Mouse (Mus musculus) MEL (cell line): ENCODE data around the gene Gskip. TPM values are rescaled to one million over a fixed set of nuclear protein-coding genes. Genes with fewer than 3 reads are reported as not detected.
A peak's percentile ranks its signal among the peaks of the same experiment; 100 is the strongest.

Experiments used
- DNase-seq: peaks from one replicate; pipeline ENCODE4 v3.0.0; 2011; ENCODE audit warnings: low read depth, low spot score
- H3K27ac ChIP-seq: 2 replicates; pipeline ENCODE4 v1.5.1; 2012; ENCODE audit warnings: low read depth, mild to moderate bottlenecking, control low read depth, low read length, moderate library complexity; ENCODE audit not compliant: control insufficient read depth
- H3K27me3 ChIP-seq, 2 experiments: fragments of 150-350 bp in 1 of 2; sonication (generic) in 1 of 2; 2 replicates each; pipeline ENCODE4 v1.6.1; 2012; ENCODE audit warnings: low read length in 2 of 2, mild to moderate bottlenecking in 2 of 2, improper control_type of control experiment in 1 of 2, moderate library complexity in 1 of 2; ENCODE audit not compliant: insufficient read depth in 2 of 2, control insufficient read depth in 1 of 2
- H3K36me3 ChIP-seq, 2 experiments: 2 replicates each; pipeline ENCODE4 v1.6.1; 2012 to 2014; ENCODE audit warnings: low read length in 2 of 2, improper control_type of control experiment in 1 of 2, inconsistent platforms in 1 of 2, mild to moderate bottlenecking in 1 of 2; ENCODE audit not compliant: insufficient read depth in 2 of 2, control insufficient read depth in 1 of 2
- H3K4me1 ChIP-seq, 2 experiments: fragments of 150-350 bp in 1 of 2; sonication (generic) in 1 of 2; 2 replicates each; pipeline ENCODE4 v1.6.1; 2012; ENCODE audit warnings: low read length in 2 of 2, improper control_type of control experiment in 1 of 2, mild to moderate bottlenecking in 1 of 2; ENCODE audit not compliant: insufficient read depth in 2 of 2, control insufficient read depth in 1 of 2
- H3K4me3 ChIP-seq, 2 experiments: fragments of 150-350 bp in 1 of 2; sonication (generic) in 1 of 2; 2 replicates each; pipeline ENCODE4 v1.5.1; 2012; ENCODE audit warnings: low read depth in 2 of 2, low read length in 2 of 2, mild to moderate bottlenecking in 2 of 2, moderate library complexity in 2 of 2, control low read depth in 1 of 2, improper control_type of control experiment in 1 of 2; ENCODE audit not compliant: control insufficient read depth in 1 of 2, insufficient read depth in 1 of 2
- H3K79me2 ChIP-seq: 2 replicates; pipeline ENCODE4 v1.6.1; 2012; ENCODE audit warnings: mild to moderate bottlenecking, low read length, moderate library complexity; ENCODE audit not compliant: control insufficient read depth, poor library complexity, insufficient read depth
- H3K9ac ChIP-seq: 2 replicates; pipeline ENCODE4 v1.6.1; 2012; ENCODE audit warnings: low read depth, mild to moderate bottlenecking, control low read depth, low read length, moderate library complexity; ENCODE audit not compliant: control insufficient read depth, poor library complexity, severe bottlenecking
- H3K9me3 ChIP-seq: fragments of 150-350 bp; sonication (generic); replicated peaks from 2 replicates; pipeline ENCODE4 v1.6.1; 2012; ENCODE audit warnings: mild to moderate bottlenecking, low read length, improper control_type of control experiment, moderate library complexity; ENCODE audit not compliant: insufficient read depth
- BHLHE40 ChIP-seq: IDR thresholded peaks from 2 replicates; pipeline ENCODE4 v1.6.1; 2012; ENCODE audit warnings: low read depth, mild to moderate bottlenecking, inconsistent platforms, low read length, improper control_type of control experiment, borderline replicate concordance
- CHD1 ChIP-seq: IDR thresholded peaks from 2 replicates; pipeline ENCODE4 v1.6.1; 2012; ENCODE audit warnings: low read depth, mild to moderate bottlenecking, inconsistent platforms, low read length, improper control_type of control experiment
- CTCF ChIP-seq, 3 experiments: IDR thresholded peaks in 2 of 3; conservative IDR thresholded peaks in 1 of 3; 2 replicates each; pipeline ENCODE4 v1.5.1; 2011 to 2012; ENCODE audit warnings: low read length in 3 of 3, low read depth in 2 of 3, mild to moderate bottlenecking in 2 of 3, improper control_type of control experiment in 1 of 3, inconsistent platforms in 1 of 3, mixed read lengths in 1 of 3, moderate library complexity in 1 of 3; ENCODE audit not compliant: control insufficient read depth in 1 of 3, insufficient read depth in 1 of 3, poor library complexity in 1 of 3, severe bottlenecking in 1 of 3
- ELF1 ChIP-seq: IDR thresholded peaks from 2 replicates; pipeline ENCODE4 v1.6.1; 2014; ENCODE audit warnings: low read depth, mild to moderate bottlenecking, inconsistent platforms, low read length, improper control_type of control experiment, moderate library complexity
- EP300 ChIP-seq, 2 experiments: IDR thresholded peaks; 2 replicates each; pipeline ENCODE4 v1.6.1; 2011; ENCODE audit warnings: improper control_type of control experiment in 2 of 2, low read length in 2 of 2, low read depth in 1 of 2, mild to moderate bottlenecking in 1 of 2
- ETS1 ChIP-seq: IDR thresholded peaks from 2 replicates; pipeline ENCODE4 v1.6.1; 2012; ENCODE audit warnings: low read depth, mild to moderate bottlenecking, inconsistent platforms, low read length, improper control_type of control experiment, moderate library complexity
- HCFC1 ChIP-seq: IDR thresholded peaks from 2 replicates; pipeline ENCODE4 v1.6.1; 2012; ENCODE audit warnings: low read depth, mild to moderate bottlenecking, inconsistent platforms, low read length, improper control_type of control experiment, moderate library complexity
- KAT2A ChIP-seq: conservative IDR thresholded peaks from 2 replicates; pipeline ENCODE4 v1.6.1; 2012; ENCODE audit warnings: low read depth, low read length, improper control_type of control experiment, inconsistent platforms
- MAFK ChIP-seq: IDR thresholded peaks from 2 replicates; pipeline ENCODE4 v1.6.1; 2011; ENCODE audit warnings: low read depth, mild to moderate bottlenecking, low read length, improper control_type of control experiment, borderline replicate concordance
- MAX ChIP-seq: IDR thresholded peaks from 2 replicates; pipeline ENCODE4 v1.6.1; 2011; ENCODE audit warnings: low read length, improper control_type of control experiment
- MAZ ChIP-seq: IDR thresholded peaks from 2 replicates; pipeline ENCODE4 v1.6.1; 2012; ENCODE audit warnings: low read depth, mild to moderate bottlenecking, inconsistent platforms, low read length, improper control_type of control experiment
- MEF2A ChIP-seq: IDR thresholded peaks from 2 replicates; pipeline ENCODE4 v1.6.1; 2014; ENCODE audit warnings: low read depth, mild to moderate bottlenecking, inconsistent platforms, low read length, improper control_type of control experiment; ENCODE audit not compliant: poor library complexity, insufficient replicate concordance, severe bottlenecking; ENCODE audit errors: extremely low read depth
- MXI1 ChIP-seq: IDR thresholded peaks from 2 replicates; pipeline ENCODE4 v1.6.1; 2011; ENCODE audit warnings: mild to moderate bottlenecking, low read depth, low read length, improper control_type of control experiment
- NELFE ChIP-seq: IDR thresholded peaks from 2 replicates; pipeline ENCODE4 v1.6.1; 2011; ENCODE audit warnings: low read depth, low read length, improper control_type of control experiment
- POLR2A ChIP-seq, 2 experiments: IDR thresholded peaks; 2 replicates each; pipeline ENCODE4 v1.6.1; 2011 to 2012; ENCODE audit warnings: low read length in 2 of 2, mild to moderate bottlenecking in 2 of 2, control low read depth in 1 of 2, improper control_type of control experiment in 1 of 2, low read depth in 1 of 2, moderate library complexity in 1 of 2; ENCODE audit not compliant: control insufficient read depth in 1 of 2, insufficient read depth in 1 of 2, poor library complexity in 1 of 2
- POLR2AphosphoS2 ChIP-seq: IDR thresholded peaks from 2 replicates; pipeline ENCODE4 v1.6.1; 2011; ENCODE audit warnings: low read length, improper control_type of control experiment
- POLR2AphosphoS5 ChIP-seq: IDR thresholded peaks from 2 replicates; pipeline ENCODE4 v1.6.1; 2012; ENCODE audit warnings: low read depth, borderline replicate concordance, mild to moderate bottlenecking, inconsistent platforms, low read length, moderate library complexity, mixed read lengths
- RAD21 ChIP-seq: IDR thresholded peaks from 2 replicates; pipeline ENCODE4 v1.6.1; 2011; ENCODE audit warnings: mild to moderate bottlenecking, low read depth, low read length, improper control_type of control experiment
- SIN3A ChIP-seq: IDR thresholded peaks from 2 replicates; pipeline ENCODE4 v1.6.1; 2012; ENCODE audit warnings: low read length, improper control_type of control experiment, inconsistent platforms
- SMC3 ChIP-seq: IDR thresholded peaks from 2 replicates; pipeline ENCODE4 v1.6.1; 2011; ENCODE audit warnings: low read depth, low read length, improper control_type of control experiment
- TBP ChIP-seq: IDR thresholded peaks from 2 replicates; pipeline ENCODE4 v1.8.0; 2011; ENCODE audit warnings: low read depth, low read length, improper control_type of control experiment
- UBTF ChIP-seq: IDR thresholded peaks from 2 replicates; pipeline ENCODE4 v1.6.1; 2012; ENCODE audit warnings: low read depth, mild to moderate bottlenecking, inconsistent platforms, low read length, improper control_type of control experiment, moderate library complexity, borderline replicate concordance; ENCODE audit not compliant: insufficient read depth
- USF1 ChIP-seq: IDR thresholded peaks from 2 replicates; pipeline ENCODE4 v1.6.1; 2014; ENCODE audit warnings: low read depth, mild to moderate bottlenecking, inconsistent platforms, low read length, improper control_type of control experiment, moderate library complexity
- USF2 ChIP-seq, 2 experiments: IDR thresholded peaks; 2 replicates each; pipeline ENCODE4 v1.6.1; 2011 to 2012; ENCODE audit warnings: improper control_type of control experiment in 2 of 2, low read length in 2 of 2, borderline replicate concordance in 1 of 2, inconsistent platforms in 1 of 2, low read depth in 1 of 2, mild to moderate bottlenecking in 1 of 2; ENCODE audit not compliant: insufficient read depth in 1 of 2
- ZC3H11A ChIP-seq: IDR thresholded peaks from 2 replicates; pipeline ENCODE4 v1.6.1; 2012; ENCODE audit warnings: low read depth, mild to moderate bottlenecking, inconsistent platforms, low read length, improper control_type of control experiment
- ZNF384 ChIP-seq: IDR thresholded peaks from 2 replicates; pipeline ENCODE4 v1.6.1; 2012; ENCODE audit warnings: low read depth, mild to moderate bottlenecking, inconsistent platforms, low read length, improper control_type of control experiment
- polyA plus RNA-seq, 2 experiments: library from polyadenylated mRNA; stranded (reverse) in 1 of 2; unstranded in 1 of 2; fragments of >175 nt in 1 of 2; fragments of >200 nt in 1 of 2; gene quantifications; 2 replicates each; pipeline versions ENCODE4 v1.2.1 to v1.2.4; 2012; ENCODE audit warnings: low replicate concordance in 2 of 2, low read depth in 1 of 2; ENCODE audit not compliant: insufficient read length in 2 of 2, insufficient read depth in 1 of 2, missing spikeins in 1 of 2
- total RNA-seq: library from RNA; depleted of rRNA; stranded (reverse); fragments of 300-350 nt; gene quantifications from 2 replicates; pipeline ENCODE4 v1.2.3, GENCODE M21; 2012; rRNA removed

Gskip gene
- total RNA-seq (12.0 and 12.6 TPM in 2 replicates), polyA plus RNA-seq (10 to 100 TPM in 1 of 2 experiments, not detected in 1; 13.9 TPM)

DNA sequence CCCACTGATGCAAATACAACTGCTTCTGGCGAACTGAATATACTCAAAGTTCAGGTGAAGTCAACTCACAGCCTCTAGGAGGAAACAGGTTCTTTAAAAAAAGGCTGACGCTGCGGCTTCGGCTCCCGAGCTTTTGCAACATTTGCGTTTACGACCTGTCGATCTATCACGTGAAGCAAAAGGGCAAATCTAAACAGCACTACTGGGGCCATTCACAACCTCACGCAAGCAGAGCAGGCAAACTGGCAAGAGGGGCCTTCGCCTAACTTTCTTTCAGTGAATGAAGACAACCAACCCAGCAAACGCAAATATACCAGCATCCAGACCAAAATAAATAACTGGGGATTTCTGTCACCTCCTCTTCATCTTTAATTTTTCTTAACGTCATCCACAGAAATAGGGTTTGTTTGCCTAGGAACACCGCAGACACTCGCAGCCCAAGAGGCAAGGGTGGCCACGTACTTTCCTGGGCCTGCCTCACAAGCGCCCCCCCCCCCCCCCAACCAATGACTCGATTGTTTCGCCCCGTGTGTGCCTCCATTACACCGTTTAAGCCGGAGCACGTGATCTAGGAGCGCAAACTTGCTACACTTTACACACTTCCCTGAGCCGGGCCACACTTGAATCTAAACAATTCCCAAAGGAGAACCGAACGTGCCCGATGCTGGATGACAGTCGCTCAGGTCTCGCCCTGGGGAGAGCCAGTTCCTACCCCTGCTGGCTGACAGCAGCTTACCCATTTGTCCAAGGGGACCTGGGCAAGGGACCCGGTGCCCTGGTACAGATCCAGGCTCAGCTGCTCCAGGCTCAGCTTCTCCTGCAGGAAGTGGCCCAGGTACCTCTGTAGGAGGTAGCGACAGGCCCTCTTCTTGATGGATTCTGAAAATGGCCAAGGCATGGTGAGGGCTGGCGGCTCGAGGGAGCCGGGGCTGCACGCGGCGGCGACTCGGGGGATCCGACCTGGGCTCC, at the start of gene Gskip:
TSS of gene Gskip (plus strand) at position 897 of the 969 bp plus-strand sequence.
- Histone ChIP-seq H3K9ac (peak within 1 kb of the TSS; percentile 99), H3K36me3 (peaks cover 12 to 31% of the 10 kb centered on the region in 2 experiments), H3K4me1 (peaks cover 1 to 22% of the 10 kb centered on the region in 2 experiments), H3K4me3 (peak within 1 kb of the TSS; percentile 95 to 100), H3K27me3 (no peaks in the 10 kb centered on the region), H3K9me3 (no peaks in the 10 kb centered on the region), H3K27ac (peak within 1 kb of the TSS; percentile 75), H3K79me2 (peaks cover 56% of the 10 kb centered on the region)
- peak; percentile 89 for DNase-seq
- TF ChIP-seq MEF2A (no peak), USF1 (peak; percentile 93), NELFE (peak; percentile 35; the same call in 1 of the 2 replicates), MAFK (no peak), KAT2A (peak; percentile 51; the same call in 1 of the 2 replicates), POLR2AphosphoS2 (no peak), ELF1 (no peak), MAZ (no peak), CTCF (IDR thresholded peaks at IDR 0.05 in 2 of 3, conservative IDR thresholded peaks at IDR 0.05 in 1 of 3; ENCODE audit: control insufficient read depth in 1 of 3, insufficient read depth in 1 of 3, low read depth in 2 of 3, low read length in 3 of 3, poor library complexity in 1 of 3, severe bottlenecking in 1 of 3) (0 out of 6 replicates have a peak, but pooled peaks of 1 of the 3 experiments have one; percentile 4), ETS1 (0 out of 2 replicates have a peak, but pooled peaks have one; percentile 45), USF2 (IDR thresholded peaks at IDR 0.05; ENCODE audit: borderline replicate concordance in 1 of 2, insufficient read depth in 1 of 2, low read depth in 1 of 2, low read length in 2 of 2) (peak; percentile 30 to 67; a peak in 3 of 4 replicates), CHD1 (0 out of 2 replicates have a peak, but pooled peaks have one; percentile 19), MAX (peak; percentile 80), POLR2A (IDR thresholded peaks at IDR 0.05; ENCODE audit: control insufficient read depth in 1 of 2, insufficient read depth in 1 of 2, low read depth in 1 of 2, low read length in 2 of 2, poor library complexity in 1 of 2) (peak; percentile 13 to 76; a peak in 2 of 4 replicates), BHLHE40 (peak; percentile 91), SMC3 (no peak), RAD21 (no peak), SIN3A (peak; percentile 78), MXI1 (peak; percentile 83), HCFC1 (peak; percentile 79), ZC3H11A (no peak), ZNF384 (no peak), UBTF (no peak), POLR2AphosphoS5 (no peak), TBP (peak; percentile 84), EP300 (IDR thresholded peaks at IDR 0.05; ENCODE audit: low read depth in 1 of 2, low read length in 2 of 2) (no peak)
